Mouse (Mus musculus) spleen, adult 2 months (tissue): Measurements from ENCODE around the gene Nmb. TPM values are rescaled to one million over a fixed set of nuclear protein-coding genes. Genes with fewer than 3 reads are reported as not detected.

Source experiments
- DNase-seq, 2 experiments: peaks; one replicate each; pipeline versions ENCODE4 v3.0.0 to v3.0.0-alpha.2; 2012 to 2021; ENCODE audit warnings: low spot score in 2 of 2, low read depth in 1 of 2
- H3K27ac ChIP-seq: fragments of 200-500 bp; 2 replicates; pipeline ENCODE4 v1.5.1; 2012; ENCODE audit warnings: low read length, inconsistent platforms; ENCODE audit not compliant: insufficient read depth
- H3K27me3 ChIP-seq: fragments of 200-500 bp; 2 replicates; pipeline ENCODE4 v1.6.1; 2012; ENCODE audit warnings: mild to moderate bottlenecking, moderate library complexity, low read length, inconsistent platforms; ENCODE audit not compliant: control insufficient read depth, insufficient read depth
- H3K36me3 ChIP-seq: fragments of 200-500 bp; 2 replicates; pipeline ENCODE4 v1.6.1; 2012; ENCODE audit warnings: mild to moderate bottlenecking, low read length, inconsistent platforms; ENCODE audit not compliant: control insufficient read depth, insufficient read depth
- H3K4me1 ChIP-seq: fragments of 200-500 bp; 2 replicates; pipeline ENCODE4 v1.6.1; 2011; ENCODE audit warnings: inconsistent platforms; ENCODE audit not compliant: control insufficient read depth, insufficient read depth, insufficient read length
- H3K4me3 ChIP-seq: fragments of 200-500 bp; 2 replicates; pipeline ENCODE4 v1.5.1; 2011; ENCODE audit warnings: mild to moderate bottlenecking, inconsistent platforms; ENCODE audit not compliant: insufficient read depth, insufficient read length; ENCODE audit errors: extremely low read depth
- CTCF ChIP-seq: fragments of 200-500 bp; IDR thresholded peaks from 2 replicates; pipeline ENCODE4 v1.5.1; 2011; ENCODE audit warnings: mild to moderate bottlenecking, inconsistent platforms; ENCODE audit not compliant: insufficient read depth, insufficient read length, insufficient replicate concordance; ENCODE audit errors: extremely low read depth
- POLR2A ChIP-seq: fragments of 200-500 bp; IDR thresholded peaks from 2 replicates; pipeline ENCODE4 v1.6.1; 2011; ENCODE audit warnings: low read depth, low read length, inconsistent platforms
- WGBS: fragments of 180-500 bp; shearing (Covaris S2); methylation state at CpG from one replicate; pipeline ENCODE4 v1.1.7; 2018; 5-methylcytosine and 5-hydroxymethylcytosine counted together
- polyA plus RNA-seq: library from polyadenylated mRNA; depleted of rRNA; stranded (reverse); fragments of >200 nt; gene quantifications from 2 replicates; pipeline ENCODE4 v1.2.3, GENCODE M21; 2012; rRNA removed

The Nmb gene
- polyA plus RNA-seq, 1 experiment: 5.4 TPM

GRCm38 (mm10) chr7:80860729-80861274 lies 44.1 kb downstream of the Nmb start, which contains the start of gene Zscan2:
Gene Zscan2 (plus strand): TSS chr7:80860920.
- WGBS: under 1% methylated on average over 40 of the region's 40 CpGs
- no peak for TF ChIP-seq CTCF
- Histone ChIP-seq H3K4me1 (peaks cover 9% of the 10 kb centered on the region; the same call in 1 of the 2 replicates), H3K27me3 (no peaks in the 10 kb centered on the region), H3K4me3 (peak within 1 kb of the TSS; percentile 92), H3K36me3 (no peaks in the 10 kb centered on the region), H3K27ac (peak within 1 kb of the TSS; percentile 69)
- DNase-seq: peak; percentile 85 to 88

- no peaks in the 10 kb centered on the region for H3K36me3 ChIP-seq
- no peak overlapping the region for H3K27ac ChIP-seq
- WGBS: under 1% methylated on average over 13 of the region's 13 CpGs
- peak; percentile 51 to 60 for DNase-seq
- H3K27me3 ChIP-seq: no peaks in the 10 kb centered on the region
- TF ChIP-seq CTCF: no peak
- H3K4me1 ChIP-seq: peaks cover 5% of the 10 kb centered on the region; the same call in 1 of the 2 replicates
- peak overlapping the region; percentile 63 for H3K4me3 ChIP-seq
Observed at GRCm38 (mm10) chr7:80860227-80860626, 44.6 kb downstream of the Nmb start.

GRCm38 (mm10) chr7:80857181-80857580 lies 47.7 kb downstream of the Nmb start:
- DNase-seq: peak; percentile 49 to 81
- no peaks in the 10 kb centered on the region for H3K36me3 ChIP-seq
- H3K27ac ChIP-seq: no peak overlapping the region
- peaks cover 2% of the 10 kb centered on the region; the same call in 1 of the 2 replicates for H3K4me1 ChIP-seq
- no peak overlapping the region for H3K4me3 ChIP-seq
- TF ChIP-seq CTCF (peak; percentile 78; the same call in 1 of the 2 replicates), POLR2A (no peak)
- no peaks in the 10 kb centered on the region for H3K27me3 ChIP-seq
- 13% methylated on average over 6 of the region's 6 CpGs for WGBS

GRCm38 (mm10) chr7:80855316-80855715 lies 49.6 kb downstream of the Nmb start:
- TF ChIP-seq CTCF (no peak), POLR2A (no peak)
- H3K4me3 ChIP-seq: no peak overlapping the region
- H3K27me3 ChIP-seq: no peaks in the 10 kb centered on the region
- peaks cover 2% of the 10 kb centered on the region; the same call in 1 of the 2 replicates for H3K4me1 ChIP-seq
- no peaks in the 10 kb centered on the region for H3K36me3 ChIP-seq
- no peak overlapping the region for H3K27ac ChIP-seq
- DNase-seq: no peak

- no peak for TF ChIP-seq POLR2A
- no peak for TF ChIP-seq CTCF
- no peaks in the 10 kb centered on the region for H3K27me3 ChIP-seq
- H3K4me3 ChIP-seq: no peak overlapping the region
- 98% methylated on average over 3 of the region's 3 CpGs for WGBS
- no peak overlapping the region for H3K27ac ChIP-seq
- H3K4me1 ChIP-seq: peaks cover 2% of the 10 kb centered on the region; the same call in 1 of the 2 replicates
- no peaks in the 10 kb centered on the region for H3K36me3 ChIP-seq
- DNase-seq: no peak
Observed at GRCm38 (mm10) chr7:80853218-80853617, 51.7 kb downstream of the Nmb start.

Other genes starting within 250 kb of the Nmb start
- gene Crtc3, start 216.2 kb downstream of the Nmb start, polyA plus RNA-seq: 19.1 and 21.3 TPM in 2 replicates
- gene Iqgap1, start 79.1 kb downstream of the Nmb start, polyA plus RNA-seq: 55.9 and 70.9 TPM in 2 replicates
- gene Zscan2, start 44.2 kb downstream of the Nmb start, polyA plus RNA-seq: 4.3 and 6.5 TPM in 2 replicates
- 12.8 and 20.1 TPM in 2 replicates for gene Wdr73, start 3.8 kb downstream of the Nmb start, polyA plus RNA-seq
- gene Sec11a, start 42.7 kb upstream of the Nmb start, polyA plus RNA-seq: 36.9 and 45.3 TPM in 2 replicates
- 24.7 and 28.1 TPM in 2 replicates for gene Zfp592, start 88.6 kb upstream of the Nmb start, polyA plus RNA-seq
- 0.12 TPM in 2 replicates for gene Alpk3, start 152.5 kb upstream of the Nmb start, polyA plus RNA-seq
- gene Slc28a1, start 209.7 kb upstream of the Nmb start, polyA plus RNA-seq: 0.07 and 0.12 TPM in 2 replicates